Mouse (Mus musculus) CD8-positive naive resting alpha-beta T cell, adult 57 days (primary cell): ENCODE measurements around the gene Cd320. TPM values are rescaled to one million over a fixed set of nuclear protein-coding genes. Genes with fewer than 3 reads are reported as not detected.

Experiments
- total RNA-seq: library from RNA; stranded (reverse); gene quantifications from one replicate; pipeline ENCODE4 v1.2.4, GENCODE M21; 2023

The Cd320 gene
- total RNA-seq = 9.8 TPM

DNA sequence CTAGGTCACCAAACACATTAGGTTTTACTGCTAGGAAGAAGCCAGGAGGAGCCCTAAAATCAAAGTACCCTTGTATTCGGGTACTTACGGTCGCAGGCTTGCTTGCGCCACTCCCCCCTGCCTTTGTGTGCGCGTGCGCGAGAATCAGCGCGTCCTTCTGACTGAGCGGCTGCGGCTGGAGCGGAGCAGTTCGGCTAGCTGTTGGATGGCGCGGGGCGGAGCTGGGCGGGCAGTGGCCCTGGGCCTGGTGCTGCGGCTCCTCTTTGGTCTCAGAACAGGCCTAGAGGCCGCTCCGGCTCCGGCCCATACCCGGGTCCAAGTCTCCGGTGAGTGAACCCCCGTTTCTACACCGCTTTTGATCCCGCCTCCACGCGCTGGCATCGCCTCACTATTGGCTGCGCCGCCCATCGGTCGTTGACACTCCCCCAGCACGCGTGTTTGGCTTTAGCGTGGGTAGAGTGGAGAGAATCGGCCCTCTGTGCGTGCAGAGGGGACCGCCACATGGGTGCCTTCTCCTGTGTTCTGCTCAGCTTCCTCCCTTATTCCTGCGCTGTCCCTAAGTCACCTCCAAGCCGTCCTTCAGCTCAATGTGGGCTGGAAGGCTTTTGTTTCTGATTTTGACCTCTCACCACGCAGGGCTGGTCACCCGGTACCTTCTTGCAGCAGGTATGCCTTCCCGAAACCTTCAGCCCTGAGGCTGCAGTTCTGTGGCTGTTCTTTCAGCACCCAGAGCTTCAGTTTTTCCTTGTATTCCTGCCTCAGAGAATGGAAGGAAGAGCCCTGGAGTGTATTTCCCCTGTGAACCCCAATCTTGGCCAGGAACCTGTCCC is at the start of gene Cd320:
Gene Cd320 (plus strand): TSS at position 126 of the 830 bp plus-strand sequence.

DNA sequence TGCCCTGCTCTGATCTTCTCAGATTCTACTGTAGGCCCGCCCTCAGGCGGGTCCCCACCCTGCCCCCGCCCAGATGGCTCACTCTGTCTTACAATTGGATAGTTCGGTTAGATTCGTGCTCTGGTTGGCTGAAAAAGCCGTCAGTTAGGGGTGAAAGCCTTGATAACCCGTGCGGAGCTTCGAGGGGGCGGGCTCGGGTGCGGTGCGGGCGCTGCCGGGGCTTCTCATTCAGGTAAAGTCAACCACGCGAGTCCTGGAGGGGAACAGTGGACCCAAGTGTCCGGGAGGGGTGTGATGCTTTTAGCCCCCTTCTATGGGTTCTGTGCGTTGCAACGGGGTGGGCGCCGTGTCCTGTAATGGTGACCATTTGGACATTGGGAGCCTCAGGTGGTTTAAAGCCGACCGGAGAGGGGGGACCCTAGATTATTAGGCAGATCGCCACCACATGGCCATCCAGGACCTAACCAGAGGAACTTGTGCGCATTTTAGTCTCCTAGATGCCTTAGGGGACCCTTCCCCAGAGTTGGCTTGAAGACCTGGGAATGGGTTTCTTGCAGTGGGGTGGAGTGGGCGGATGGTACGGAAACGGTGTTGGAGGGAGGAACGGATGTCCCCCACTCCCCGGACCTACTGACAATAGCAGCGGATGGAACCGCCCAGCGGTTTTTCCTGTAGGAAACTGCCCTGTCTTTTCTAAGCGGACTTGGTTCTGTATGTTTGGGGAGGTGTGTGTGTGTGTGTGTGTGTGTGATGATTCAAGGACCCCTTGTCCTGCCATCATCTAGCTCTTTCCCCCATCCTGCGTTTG is 32.4 kb upstream of the Cd320 start, which contains the start of gene Kank3:
Gene Kank3 (plus strand): TSS at position 186 of the 808 bp plus-strand sequence.

DNA sequence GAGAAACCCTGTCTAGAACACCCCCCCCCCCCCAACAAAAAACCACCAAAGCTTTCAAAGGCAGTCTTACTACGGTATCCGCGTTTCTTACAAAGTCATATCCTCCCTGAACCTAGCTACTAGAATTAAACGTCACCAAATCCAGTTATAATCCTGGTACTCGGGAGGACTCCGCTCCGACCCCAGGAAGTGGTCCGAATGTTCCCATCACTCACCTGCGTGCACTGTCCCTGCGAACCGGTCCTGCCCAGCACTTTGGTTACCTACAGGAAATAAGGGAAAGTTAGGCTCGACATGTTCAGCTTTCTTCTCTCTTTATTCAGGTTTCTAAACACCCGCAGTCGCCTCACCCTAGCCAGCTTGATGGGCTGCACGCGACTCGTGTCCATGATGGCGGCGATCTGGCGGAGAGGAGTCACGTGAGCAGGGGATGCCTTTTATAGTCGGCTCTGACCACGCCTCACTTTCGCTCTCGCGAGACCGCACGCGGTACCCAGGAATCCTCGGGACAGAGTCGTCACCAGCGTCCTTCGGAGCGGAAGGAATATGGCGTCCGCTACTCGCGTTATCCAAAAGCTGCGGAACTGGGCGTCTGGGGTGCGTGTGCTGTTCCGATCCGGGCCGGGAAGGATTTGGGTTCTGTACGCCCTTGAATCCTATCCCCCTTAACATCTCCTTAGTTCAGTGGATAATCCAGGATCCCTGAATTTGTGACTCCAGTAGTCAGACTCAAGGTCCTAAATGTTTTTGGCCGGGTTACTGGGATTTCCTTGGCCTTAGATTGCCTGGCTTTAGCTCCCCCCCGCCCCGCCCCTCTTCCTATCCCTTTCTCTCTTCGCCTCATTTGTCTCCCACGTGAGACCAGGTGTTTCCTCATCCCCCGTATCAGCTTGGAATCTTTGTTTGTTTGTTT is 18.6 kb upstream of the Cd320 start, which contains the start of the genes Rps28 and Ndufa7:
Gene Rps28 (minus strand): TSS at position 479 of the 913 bp plus-strand sequence.
Gene Ndufa7 (plus strand): TSS at position 489 of the 913 bp plus-strand sequence.

DNA sequence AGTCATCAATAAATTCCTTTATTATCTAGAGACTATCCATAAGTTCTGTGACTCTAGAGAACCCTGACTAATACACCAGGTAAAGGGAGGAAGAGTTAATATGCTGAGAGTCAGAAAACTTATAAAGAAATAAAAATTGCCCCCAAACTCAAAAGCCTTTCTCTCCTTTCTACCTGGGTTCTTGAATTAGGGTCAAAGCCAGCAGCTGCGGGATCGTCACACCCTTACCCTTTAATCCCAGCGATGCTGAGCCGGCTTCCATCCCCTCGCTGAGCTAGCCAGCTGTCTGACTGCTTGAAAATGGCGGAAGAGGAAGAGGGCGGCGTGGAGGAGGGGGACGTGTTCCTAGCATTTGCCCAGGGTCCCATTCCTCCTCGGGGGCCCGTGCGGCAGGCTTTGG is 30.6 kb downstream of the Cd320 start, which contains the start of gene Gm7029:
Gene Gm7029 (plus strand): TSS at position 301 of the 400 bp plus-strand sequence.

DNA sequence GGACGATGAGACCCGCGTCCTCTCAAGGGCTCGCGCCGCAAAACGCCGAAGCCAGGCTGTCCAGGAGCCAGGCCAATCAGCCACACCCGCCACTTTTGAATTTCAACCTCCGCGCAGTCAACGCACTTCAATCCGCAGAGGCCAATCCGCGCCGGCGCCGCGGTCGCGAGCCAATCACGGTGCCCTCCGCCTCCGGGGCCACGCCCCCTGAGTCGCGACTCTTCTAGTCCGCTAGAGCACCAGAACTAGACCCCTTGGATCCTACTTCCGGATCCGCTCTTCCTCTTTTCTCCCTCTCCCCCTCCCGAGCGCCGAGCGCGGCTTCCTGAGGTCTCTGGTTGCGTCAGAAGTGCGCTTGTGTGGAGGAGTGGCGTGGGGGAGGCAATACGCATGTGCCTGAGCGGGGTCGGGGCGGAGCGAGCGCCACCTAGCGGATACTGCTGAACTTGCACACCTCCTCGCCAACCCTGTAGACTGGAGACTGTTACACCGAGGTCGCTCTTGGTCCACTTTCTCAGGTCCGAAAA is 47.7 kb downstream of the Cd320 start, which contains the start of gene Kifc1:
Gene Kifc1 (minus strand): TSS at position 129 of the 527 bp plus-strand sequence.

Other genes with a start within 250 kb of the Cd320 start
- 42.9 TPM for gene Zfp414, start 214.0 kb upstream of the Cd320 start, total RNA-seq
- 3.3 TPM for gene Pram1, start 205.0 kb upstream of the Cd320 start, total RNA-seq
- gene Hnrnpm, start 156.2 kb upstream of the Cd320 start, total RNA-seq = 322 TPM
- 58.7 TPM for gene March2, start 124.4 kb upstream of the Cd320 start, total RNA-seq
- 192 TPM for gene Rab11b, start 82.6 kb upstream of the Cd320 start, total RNA-seq
- gene Angptl4, start 61.3 kb upstream of the Cd320 start, total RNA-seq = 1.4 TPM
- gene Kank3, start 32.6 kb upstream of the Cd320 start, total RNA-seq = 3.1 TPM
- 5,360 TPM for gene Rps28, start 18.5 kb upstream of the Cd320 start, total RNA-seq
- gene Ndufa7, start 18.5 kb upstream of the Cd320 start, total RNA-seq = 138 TPM
- not detected for gene Gm7029, start 30.7 kb downstream of the Cd320 start, total RNA-seq
- 5.4 TPM for gene Kifc1, start 47.6 kb downstream of the Cd320 start, total RNA-seq
- 1.1 TPM for gene Platr17, start 62.0 kb downstream of the Cd320 start, total RNA-seq
- gene Daxx, start 66.3 kb downstream of the Cd320 start, total RNA-seq = 60.9 TPM
- gene Tapbp, start 72.8 kb downstream of the Cd320 start, total RNA-seq = 363 TPM
- gene Zbtb22, start 72.8 kb downstream of the Cd320 start, total RNA-seq = 29.5 TPM
- 159 TPM for gene Rgl2, start 86.5 kb downstream of the Cd320 start, total RNA-seq
- 61.3 TPM for gene Pfdn6, start 97.3 kb downstream of the Cd320 start, total RNA-seq
- 67.7 TPM for gene Wdr46, start 97.6 kb downstream of the Cd320 start, total RNA-seq
- gene B3galt4, start 108.4 kb downstream of the Cd320 start, total RNA-seq = 16.0 TPM
- gene Vps52, start 112.7 kb downstream of the Cd320 start, total RNA-seq = 58.6 TPM
- gene Rps18, start 112.9 kb downstream of the Cd320 start, total RNA-seq = 2,292 TPM
- gene H2-K1, start 157.3 kb downstream of the Cd320 start, total RNA-seq = 4,625 TPM
- 32.6 TPM for gene Ring1, start 181.6 kb downstream of the Cd320 start, total RNA-seq
- 140 TPM for gene H2-Ke6, start 185.0 kb downstream of the Cd320 start, total RNA-seq
- gene Slc39a7, start 188.6 kb downstream of the Cd320 start, total RNA-seq = 91.6 TPM
- gene Rxrb, start 188.7 kb downstream of the Cd320 start, total RNA-seq = 103 TPM
- gene Col11a2, start 196.3 kb downstream of the Cd320 start, total RNA-seq = 21.9 TPM
- 24.7 TPM for gene H2-Oa, start 249.2 kb downstream of the Cd320 start, total RNA-seq